Mouse (Mus musculus) embryonic fibroblast, embryonic 13.5 days (primary cell): ENCODE measurements around the gene Cmbl.

Experiments
- CTCF ChIP-seq: IDR thresholded peaks from 2 replicates; pipeline ENCODE4 v1.5.1; 2011; ENCODE audit warnings: mild to moderate bottlenecking, control low read depth, low read length, moderate library complexity, borderline replicate concordance; ENCODE audit not compliant: insufficient read depth
- POLR2A ChIP-seq: IDR thresholded peaks from 2 replicates; pipeline ENCODE4 v1.6.1; 2011; ENCODE audit warnings: low read depth, mild to moderate bottlenecking, control low read depth, low read length, moderate library complexity

DNA sequence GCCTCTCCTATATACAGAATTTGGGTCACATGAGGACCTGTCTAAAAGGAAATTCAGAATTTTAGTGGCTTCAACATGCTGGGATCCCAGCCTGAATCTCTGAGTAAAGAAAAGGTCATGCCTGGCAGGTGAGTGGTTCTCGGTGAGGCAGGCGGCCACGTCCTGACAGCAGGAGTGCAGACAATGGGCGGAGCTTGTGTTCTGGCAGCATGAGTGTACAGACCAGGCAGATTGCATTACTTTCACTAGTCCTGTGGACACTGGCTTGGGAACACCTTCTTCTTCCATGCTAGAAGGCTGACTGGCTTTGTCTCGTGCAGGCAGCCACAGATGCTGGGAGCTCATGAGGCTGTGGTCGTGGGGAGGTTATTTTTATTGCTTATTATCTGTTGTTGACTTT is 41.6 kb downstream of the Cmbl start:
- no peak for TF ChIP-seq CTCF
- no peak for TF ChIP-seq POLR2A
